Mouse (Mus musculus) small intestine, adult 2 months (tissue): ENCODE results near the gene Ms4a5.
"Not testable (repeated sequence)": the region's sequence is repeated elsewhere in the genome, so short reads cannot be mapped to it uniquely, and the experiment has no call there.

Experiments used
- CTCF ChIP-seq: fragments of 200-500 bp; IDR thresholded peaks from 2 replicates; pipeline ENCODE4 v1.5.1; 2012; ENCODE audit warnings: low read depth, mild to moderate bottlenecking, control low read depth, inconsistent platforms, low read length, moderate library complexity, mixed read lengths; ENCODE audit not compliant: insufficient replicate concordance, insufficient read length; ENCODE audit errors: extremely low read depth
- POLR2A ChIP-seq: fragments of 200-500 bp; IDR thresholded peaks from 2 replicates; pipeline ENCODE4 v1.6.1; 2012; ENCODE audit warnings: low read depth, mild to moderate bottlenecking, control low read depth, inconsistent platforms, low read length, moderate library complexity

GRCm38 (mm10) chr19:11299529-11299928, 15.9 kb upstream of the Ms4a5 start:
- TF ChIP-seq CTCF, POLR2A: not testable (repeated sequence)
